Mouse (Mus musculus) lung, postnatal 0 days (tissue): ENCODE data around the gene Acvr2a. TPM values are rescaled to one million over a fixed set of nuclear protein-coding genes. Genes with fewer than 3 reads are reported as not detected.
A peak's percentile ranks its signal among the peaks of the same experiment; 100 is the strongest.
"Not testable (repeated sequence)": the region's sequence is repeated elsewhere in the genome, so short reads cannot be mapped to it uniquely, and the experiment has no call there.

Experiments
- ATAC-seq: fragments of 200-750 bp; cut with Nextera tagmentation; 2 replicates; pipeline ENCODE4 v1.8.0; 2017; ENCODE audit warnings: moderate library complexity
- DNase-seq: peaks from one replicate; pipeline ENCODE4 v3.0.0-alpha.2; 2016; ENCODE audit warnings: low spot score
- H3K27ac ChIP-seq: fragments of 300-500 bp; sonication (generic); 2 replicates; pipeline ENCODE4 v1.5.1; 2014; ENCODE audit warnings: antibody characterized with exemption, mild to moderate bottlenecking, low read length, mixed read lengths
- H3K27me3 ChIP-seq: fragments of 300-500 bp; sonication (generic); replicated peaks from 2 replicates; pipeline ENCODE4 v1.6.1; 2014; ENCODE audit warnings: low read length, mixed read lengths; ENCODE audit not compliant: insufficient read depth
- H3K36me3 ChIP-seq: fragments of 300-500 bp; sonication (generic); 2 replicates; pipeline ENCODE4 v1.6.1; 2014; ENCODE audit warnings: low read length, mixed read lengths; ENCODE audit not compliant: insufficient read depth
- H3K4me1 ChIP-seq: fragments of 300-500 bp; sonication (generic); 2 replicates; pipeline ENCODE4 v1.6.1; 2014; ENCODE audit warnings: antibody characterized with exemption, low read depth, low read length, mixed read lengths; ENCODE audit not compliant: insufficient read depth
- H3K4me2 ChIP-seq: fragments of 300-500 bp; sonication (generic); replicated peaks from 2 replicates; pipeline ENCODE4 v1.6.1; 2014; ENCODE audit warnings: low read depth, mild to moderate bottlenecking, low read length, moderate library complexity, mixed read lengths
- H3K4me3 ChIP-seq: fragments of 300-500 bp; sonication (generic); 2 replicates; pipeline ENCODE4 v1.5.1; 2014; ENCODE audit warnings: low read depth, low read length
- H3K9ac ChIP-seq: fragments of 300-500 bp; sonication (generic); replicated peaks from 2 replicates; pipeline ENCODE4 v1.6.1; 2014; ENCODE audit warnings: low read depth, mild to moderate bottlenecking
- H3K9me3 ChIP-seq: fragments of 300-500 bp; sonication (generic); 2 replicates; pipeline ENCODE4 v1.6.1; 2016; ENCODE audit warnings: low read length, mixed read lengths
- CTCF ChIP-seq: IDR thresholded peaks from 2 replicates; pipeline ENCODE4 v1.5.1; 2016; ENCODE audit warnings: antibody characterized with exemption, mild to moderate bottlenecking
- EP300 ChIP-seq: IDR thresholded peaks from 2 replicates; pipeline ENCODE4 v1.6.1; 2016; ENCODE audit warnings: antibody characterized with exemption, mild to moderate bottlenecking, control low read depth
- WGBS: fragments of 180-500 bp; shearing (Covaris S2); extraction: QIAGEN DNeasy Blood & Tissue Kit; methylation state at CpG from one replicate; pipeline ENCODE4 v1.1.7; 2014; 5-methylcytosine and 5-hydroxymethylcytosine counted together
- polyA plus RNA-seq: library from polyadenylated mRNA; unstranded; fragments of >200 nt; fragmentation: Nextera tagmentation; extraction: Ambion mirVana; gene quantifications from 2 replicates; pipeline ENCODE4 v1.2.1, GENCODE M21; 2015

The Acvr2a gene
- polyA plus RNA-seq, 1 experiment from 2014 or later, result 14.2 TPM

DNA sequence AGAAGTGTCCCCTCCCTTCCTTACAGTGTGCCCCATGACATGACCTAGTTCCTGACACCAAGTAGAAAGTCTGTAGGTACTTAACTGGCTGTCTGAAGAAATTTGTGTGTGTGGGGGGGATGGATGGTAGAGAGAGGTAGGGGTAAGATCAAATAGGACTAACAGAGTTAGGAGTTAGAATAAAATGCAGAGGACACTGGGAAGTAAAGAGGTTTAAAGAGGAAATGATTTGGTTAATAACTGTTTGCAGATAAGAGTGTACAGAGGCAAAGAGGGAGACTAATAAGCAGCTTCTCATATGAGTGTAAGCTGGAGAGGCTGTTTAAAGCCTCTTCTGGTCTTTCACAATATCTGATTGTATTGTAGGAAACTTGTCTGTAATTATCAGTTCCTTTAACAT, 12.5 kb downstream of the Acvr2a start:
- H3K9ac ChIP-seq, result no peak overlapping the region
- no peak overlapping the region for H3K27ac ChIP-seq
- no peaks in the 10 kb centered on the region for H3K27me3 ChIP-seq
- no peak for TF ChIP-seq EP300
- no peak for TF ChIP-seq CTCF
- no peak overlapping the region for H3K4me2 ChIP-seq
- no peak for ATAC-seq
- H3K36me3 ChIP-seq, result no peaks in the 10 kb centered on the region
- H3K4me3 ChIP-seq, result no peak overlapping the region
- no peaks in the 10 kb centered on the region; the same call in 1 of the 2 replicates for H3K4me1 ChIP-seq
- no peaks in the 10 kb centered on the region for H3K9me3 ChIP-seq
- DNase-seq, result no peak

- H3K36me3 ChIP-seq, result no peaks in the 10 kb centered on the region
- no peaks in the 10 kb centered on the region for H3K27me3 ChIP-seq
- DNase-seq, result no peak
- H3K4me2 ChIP-seq, result no peak overlapping the region
- H3K27ac ChIP-seq, result no peak overlapping the region
- no peak for ATAC-seq
- H3K9me3 ChIP-seq, result no peaks in the 10 kb centered on the region
- TF ChIP-seq CTCF (no peak), EP300 (no peak)
- 77% methylated on average over 2 of the region's 2 CpGs for WGBS
- no peaks in the 10 kb centered on the region; the same call in 1 of the 2 replicates for H3K4me1 ChIP-seq
- H3K9ac ChIP-seq, result no peak overlapping the region
- H3K4me3 ChIP-seq, result no peak overlapping the region
Observed at GRCm38 (mm10) chr2:48830492-48830891, 16.6 kb downstream of the Acvr2a start.

GRCm38 (mm10) chr2:48832305-48832704, 18.4 kb downstream of the Acvr2a start:
- 39% methylated on average over 5 of the region's 5 CpGs for WGBS
- H3K9me3 ChIP-seq, result no peaks in the 10 kb centered on the region
- no peak for ATAC-seq
- TF ChIP-seq EP300 (no peak), CTCF (no peak; the same call in 1 of the 2 replicates)
- H3K9ac ChIP-seq, result no peak overlapping the region
- no peak overlapping the region for H3K27ac ChIP-seq
- H3K27me3 ChIP-seq, result no peaks in the 10 kb centered on the region
- H3K4me2 ChIP-seq, result no peak overlapping the region
- H3K36me3 ChIP-seq, result no peaks in the 10 kb centered on the region
- no peak overlapping the region for H3K4me3 ChIP-seq
- no peaks in the 10 kb centered on the region for H3K4me1 ChIP-seq
- no peak for DNase-seq

GRCm38 (mm10) chr2:48833884-48834450, 20.1 kb downstream of the Acvr2a start:
- H3K4me1 ChIP-seq, result no peaks in the 10 kb centered on the region
- no peak for TF ChIP-seq EP300
- no peak for TF ChIP-seq CTCF
- H3K27me3 ChIP-seq, result no peaks in the 10 kb centered on the region
- H3K9me3 ChIP-seq, result no peaks in the 10 kb centered on the region
- H3K36me3 ChIP-seq, result no peaks in the 10 kb centered on the region
- no peak overlapping the region for H3K4me3 ChIP-seq
- ATAC-seq (no peak), DNase-seq (no peak)
- 54% methylated on average over 3 of the region's 3 CpGs for WGBS
- H3K9ac ChIP-seq, result no peak overlapping the region
- no peak overlapping the region for H3K27ac ChIP-seq
- H3K4me2 ChIP-seq, result no peak overlapping the region

DNA sequence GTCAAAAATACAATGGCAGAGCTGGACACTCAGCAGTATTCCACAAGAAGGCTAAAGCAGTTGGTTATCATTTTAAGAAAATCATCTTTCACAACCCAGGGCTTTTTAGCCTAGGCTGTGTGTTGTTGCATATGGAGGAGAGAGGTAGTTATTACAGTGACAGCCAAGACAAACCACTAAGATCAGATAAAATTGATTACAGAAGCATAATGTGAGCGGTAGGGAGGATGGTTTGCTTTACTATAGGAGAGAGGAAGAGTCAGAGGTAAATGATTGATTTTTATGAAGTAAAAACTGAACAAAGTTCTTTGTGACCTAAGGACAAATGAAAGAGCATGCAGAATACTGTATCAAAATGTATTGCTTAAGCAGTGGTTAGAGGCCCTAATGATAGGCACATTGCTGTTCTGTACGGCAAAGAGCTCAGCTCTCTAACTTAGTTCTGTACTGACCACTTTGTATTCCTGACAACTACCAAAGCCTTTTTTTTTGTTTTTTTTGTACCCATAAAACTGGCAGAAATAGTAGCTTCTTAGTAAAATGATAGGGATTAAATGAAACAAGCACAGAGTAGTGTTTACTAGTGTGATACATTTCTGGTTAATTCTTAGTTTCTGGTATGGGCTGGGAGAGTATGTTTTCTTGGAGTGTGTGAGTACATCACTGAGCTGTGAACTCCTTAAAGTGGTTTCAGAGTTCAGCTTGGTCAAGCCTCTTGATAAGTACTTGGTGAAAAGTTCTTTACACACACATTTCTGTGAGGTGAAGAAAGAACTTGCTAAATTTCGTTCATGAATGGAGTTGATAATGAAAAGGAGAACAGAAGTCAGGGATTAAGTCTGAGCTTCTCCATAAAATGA, 27.9 kb downstream of the Acvr2a start:
- no peak overlapping the region for H3K27ac ChIP-seq
- no peak overlapping the region for H3K4me2 ChIP-seq
- H3K4me1 ChIP-seq, result no peaks in the 10 kb centered on the region
- H3K36me3 ChIP-seq, result no peaks in the 10 kb centered on the region
- TF ChIP-seq CTCF (no peak), EP300 (no peak)
- no peak overlapping the region for H3K9ac ChIP-seq
- peak; percentile 62 for ATAC-seq
- peak; percentile 57 for DNase-seq
- H3K9me3 ChIP-seq, result no peaks in the 10 kb centered on the region
- H3K27me3 ChIP-seq, result no peaks in the 10 kb centered on the region
- WGBS, result 54% methylated on average over 3 of the region's 3 CpGs
- H3K4me3 ChIP-seq, result no peak overlapping the region

- H3K36me3 ChIP-seq, result no peaks in the 10 kb centered on the region
Observed at GRCm38 (mm10) chr2:48846689-48847398, 32.9 kb downstream of the Acvr2a start.

GRCm38 (mm10) chr2:48865596-48865995, 51.7 kb downstream of the Acvr2a start:
- not testable (repeated sequence) for H3K4me1 ChIP-seq, H3K36me3 ChIP-seq, ATAC-seq, H3K9ac ChIP-seq, H3K27ac ChIP-seq, H3K4me3 ChIP-seq, H3K27me3 ChIP-seq, H3K4me2 ChIP-seq, H3K9me3 ChIP-seq, DNase-seq
- WGBS, result 90% methylated on average over 6 of the region's 6 CpGs

More at GRCm38 (mm10) chr2:48846689-48847398, 32.9 kb downstream of the Acvr2a start:
- Histone ChIP-seq H3K9me3 (no peaks in the 10 kb centered on the region), H3K4me2 (no peak overlapping the region), H3K27ac (no peak overlapping the region), H3K4me3 (no peak overlapping the region), H3K4me1 (peaks cover 2% of the 10 kb centered on the region; the same call in 1 of the 2 replicates), H3K9ac (no peak overlapping the region), H3K27me3 (no peaks in the 10 kb centered on the region)
- 43% methylated on average over 2 of the region's 2 CpGs for WGBS
- TF ChIP-seq EP300 (no peak), CTCF (no peak)
- no peak for ATAC-seq
- peak; percentile 37 for DNase-seq
